Mouse (Mus musculus) bone marrow, adult 2 months (tissue): ENCODE data around the gene Eml5. TPM values are rescaled to one million over a fixed set of nuclear protein-coding genes. Genes with fewer than 3 reads are reported as not detected.
A peak's percentile ranks its signal among the peaks of the same experiment; 100 is the strongest.

Experiments used
- H3K27ac ChIP-seq: fragments of 200-500 bp; 2 replicates; pipeline ENCODE4 v1.5.1; 2012; ENCODE audit warnings: low read depth, mild to moderate bottlenecking, control low read depth, inconsistent platforms, low read length; ENCODE audit not compliant: control insufficient read depth, poor library complexity, insufficient read depth
- H3K4me1 ChIP-seq: fragments of 200-500 bp; 2 replicates; pipeline ENCODE4 v1.6.1; 2011; ENCODE audit warnings: low read length; ENCODE audit not compliant: control insufficient read depth, insufficient read depth
- H3K4me3 ChIP-seq: fragments of 200-500 bp; replicated peaks from 2 replicates; pipeline ENCODE3; 2011; ENCODE audit warnings: mild to moderate bottlenecking, low read depth, low read length, control low read depth; ENCODE audit not compliant: control insufficient read depth
- CTCF ChIP-seq: fragments of 200-500 bp; IDR thresholded peaks from 2 replicates; pipeline ENCODE4 v1.5.1; 2011; ENCODE audit warnings: low read length, control low read depth; ENCODE audit not compliant: control insufficient read depth, insufficient read depth
- POLR2A ChIP-seq: fragments of 200-500 bp; IDR thresholded peaks from 2 replicates; pipeline ENCODE4 v1.6.1; 2011; ENCODE audit warnings: low read depth, mild to moderate bottlenecking, control low read depth, low read length, borderline replicate concordance; ENCODE audit not compliant: control insufficient read depth
- WGBS: fragments of 180-500 bp; shearing (Covaris S2); methylation state at CpG from one replicate; pipeline ENCODE4 v1.1.7; 2018; 5-methylcytosine and 5-hydroxymethylcytosine counted together
- polyA plus RNA-seq: library from polyadenylated mRNA; stranded (reverse); fragments of >200 nt; gene quantifications from 2 replicates; pipeline ENCODE4 v1.2.4, GENCODE M21; 2011; ENCODE audit warnings: low replicate concordance; ENCODE audit not compliant: missing spikeins, insufficient read depth, insufficient read length

Gene Eml5
- polyA plus RNA-seq, 1 experiment: 3.1 TPM

GRCm38 (mm10) chr12:98777509-98777908 lies 123.8 kb downstream of the Eml5 start:
- no peak for TF ChIP-seq CTCF
- Histone ChIP-seq H3K4me1 (no peaks in the 10 kb centered on the region), H3K4me3 (no peak overlapping the region), H3K27ac (no peak overlapping the region)
- 31% methylated on average over 3 of the region's 3 CpGs for WGBS

GRCm38 (mm10) chr12:98766241-98766640 lies 135.0 kb downstream of the Eml5 start:
- Histone ChIP-seq H3K27ac (no peak overlapping the region), H3K4me3 (no peak overlapping the region), H3K4me1 (no peaks in the 10 kb centered on the region)
- TF ChIP-seq POLR2A (no peak), CTCF (no peak)
- WGBS: 81% methylated on average over 2 of the region's 2 CpGs

- TF ChIP-seq CTCF (no peak), POLR2A (no peak)
Observed at GRCm38 (mm10) chr12:98759700-98760099, 141.6 kb downstream of the Eml5 start.

GRCm38 (mm10) chr12:98757636-98758035 lies 143.6 kb downstream of the Eml5 start:
- no peak overlapping the region for H3K27ac ChIP-seq
- no peaks in the 10 kb centered on the region; the same call in 1 of the 2 replicates for H3K4me1 ChIP-seq
- WGBS: 87% methylated on average over 6 of the region's 6 CpGs
- no peak overlapping the region for H3K4me3 ChIP-seq
- TF ChIP-seq CTCF (no peak), POLR2A (no peak)

More at GRCm38 (mm10) chr12:98759700-98760099, 141.6 kb downstream of the Eml5 start:
- Histone ChIP-seq H3K27ac (no peak overlapping the region), H3K4me1 (no peaks in the 10 kb centered on the region; the same call in 1 of the 2 replicates), H3K4me3 (no peak overlapping the region)
- WGBS: 85% methylated on average over 6 of the region's 6 CpGs

GRCm38 (mm10) chr12:98747380-98747753 lies 153.9 kb downstream of the Eml5 start:
- under 1% methylated on average over 14 of the region's 14 CpGs for whole genome bisulfite sequencing
- TF ChIP-seq POLR2A (no peak), CTCF (no peak)
- Histone ChIP-seq H3K4me3 (peak overlapping the region; percentile 89), H3K4me1 (no peaks in the 10 kb centered on the region; the same call in 1 of the 2 replicates), H3K27ac (peak overlapping the region; percentile 93)

- Histone ChIP-seq H3K4me1 (no peaks in the 10 kb centered on the region; the same call in 1 of the 2 replicates), H3K27ac (peak within 1 kb of the TSS; percentile 93), H3K4me3 (peak within 1 kb of the TSS; percentile 89)
- TF ChIP-seq CTCF (peak; percentile 56; the same call in 1 of the 2 replicates), POLR2A (peak; percentile 32; the same call in 1 of the 2 replicates)
- WGBS: under 1% methylated on average over 85 of the region's 87 CpGs
Observed at GRCm38 (mm10) chr12:98746746-98747379, 154.4 kb downstream of the Eml5 start, which contains the start of gene Zc3h14. Gene Zc3h14, plus strand, starts transcription at chr12:98746964.

GRCm38 (mm10) chr12:98746131-98746530 lies 155.2 kb downstream of the Eml5 start:
- Histone ChIP-seq H3K4me1 (no peaks in the 10 kb centered on the region; the same call in 1 of the 2 replicates), H3K4me3 (peak overlapping the region; percentile 5), H3K27ac (no peak overlapping the region)
- WGBS: 30% methylated on average over 2 of the region's 2 CpGs
- peak; percentile 70 for TF ChIP-seq CTCF
- TF ChIP-seq POLR2A: no peak

- no peaks in the 10 kb centered on the region; the same call in 1 of the 2 replicates for H3K4me1 ChIP-seq
- H3K27ac ChIP-seq: no peak overlapping the region
- TF ChIP-seq POLR2A (no peak), CTCF (no peak)
- no peak overlapping the region for H3K4me3 ChIP-seq
- WGBS: 86% methylated on average over 4 of the region's 4 CpGs
Observed at GRCm38 (mm10) chr12:98745626-98746025, 155.7 kb downstream of the Eml5 start.
